In the genomic region with DNA sequence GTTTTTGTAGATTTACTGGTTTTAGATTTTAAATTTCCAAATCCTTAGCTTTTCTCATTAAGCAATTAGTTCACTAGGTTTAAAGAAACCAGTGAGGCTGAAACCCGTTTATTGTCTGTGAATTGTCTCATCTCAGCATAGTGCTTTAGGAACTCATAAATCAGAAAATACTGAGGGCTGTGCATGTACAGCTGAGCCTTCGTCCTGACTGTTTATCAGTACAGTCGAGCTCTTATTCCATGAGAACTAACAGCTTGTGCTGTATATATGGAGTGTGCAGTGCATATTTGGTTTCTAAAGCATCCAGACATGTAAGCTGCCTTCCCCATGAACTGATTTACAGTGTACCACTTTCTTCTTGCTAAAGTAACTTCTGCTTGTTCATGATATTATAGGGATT, we compare ENCODE assay signal across 24 mouse cellular contexts.
"Had no signal": no experiment of that assay in that cellular context is flagged by ENCODE, and none has a peak within 500 bp of the region (broad histone marks: within the 10 kb centered on the region; RNA-seq: fewer than 3 reads in every experiment).

No protein-coding gene starts in this region.

- H3K27ac ChIP-seq: gastrocnemius, adult 2 months; heart, embryonic 10.5 days; hindbrain, embryonic 10.5 days; hindbrain, embryonic 12.5 days; hindbrain, embryonic 14.5 days; intestine, embryonic 15.5 days; limb, embryonic 13.5 days; limb, embryonic 15.5 days; liver, embryonic 12.5 days had no signal

- H3K4me1 ChIP-seq: hindbrain, embryonic 10.5 days; hindbrain, embryonic 12.5 days; intestine, embryonic 15.5 days; limb, embryonic 13.5 days; limb, embryonic 15.5 days; liver, embryonic 12.5 days had no signal

- H3K27me3 ChIP-seq: heart, embryonic 12.5 days; hindbrain, embryonic 12.5 days; intestine, embryonic 15.5 days; limb, embryonic 13.5 days; limb, embryonic 15.5 days; liver, embryonic 12.5 days had no signal

- H3K4me3 ChIP-seq: gastrocnemius, adult 2 months; heart, embryonic 10.5 days; heart, embryonic 12.5 days; hindbrain, embryonic 10.5 days; hindbrain, embryonic 12.5 days; intestine, embryonic 15.5 days; limb, embryonic 13.5 days; limb, embryonic 15.5 days; liver, embryonic 12.5 days had no signal

- H3K4me2 ChIP-seq: heart, embryonic 12.5 days; hindbrain, embryonic 12.5 days; hindbrain, embryonic 14.5 days; intestine, embryonic 15.5 days; limb, embryonic 13.5 days; limb, embryonic 15.5 days; liver, embryonic 12.5 days had no signal

- ATAC-seq: forebrain, embryonic 16.5 days; hindbrain, embryonic 16.5 days; inflammation-experienced regulatory T-cells, adult 6 months; intestine, embryonic 15.5 days; intestine, postnatal 0 days; liver, embryonic 12.5 days had no signal

- DNase-seq: gastrocnemius, adult 2 months; gastrocnemius, postnatal 10 days; gastrocnemius, postnatal 25 days; heart, adult 18-20 months; heart, postnatal 10 days; heart, postnatal 4 days; kidney, adult 18-20 months; kidney, adult 8-10 months; kidney, postnatal 10 days; kidney, postnatal 4 days; left cerebral cortex, postnatal 4 days had no signal

- H3K9me3 ChIP-seq: heart, embryonic 10.5 days; heart, embryonic 12.5 days; hindbrain, embryonic 10.5 days; hindbrain, embryonic 12.5 days; intestine, embryonic 15.5 days; limb, embryonic 13.5 days; limb, embryonic 15.5 days; liver, embryonic 12.5 days had no signal

- H3K9ac ChIP-seq: heart, embryonic 12.5 days; hindbrain, embryonic 12.5 days; hindbrain, embryonic 14.5 days; intestine, embryonic 15.5 days; limb, embryonic 13.5 days; limb, embryonic 15.5 days; liver, embryonic 12.5 days had no signal
